Mouse (Mus musculus) MEL (cell line): ENCODE data around the gene Folr1.

Experiments
- CTCF ChIP-seq, 3 experiments: IDR thresholded peaks in 2 of 3; conservative IDR thresholded peaks in 1 of 3; 2 replicates each; pipeline ENCODE4 v1.5.1; 2011 to 2012; ENCODE audit warnings: low read length in 3 of 3, low read depth in 2 of 3, mild to moderate bottlenecking in 2 of 3, improper control_type of control experiment in 1 of 3, inconsistent platforms in 1 of 3, mixed read lengths in 1 of 3, moderate library complexity in 1 of 3; ENCODE audit not compliant: control insufficient read depth in 1 of 3, insufficient read depth in 1 of 3, poor library complexity in 1 of 3, severe bottlenecking in 1 of 3
- JUND ChIP-seq: IDR thresholded peaks from 2 replicates; pipeline ENCODE4 v1.6.1; 2011; ENCODE audit warnings: low read depth, mild to moderate bottlenecking, improper control_type of control experiment, low read length
- KAT2A ChIP-seq: conservative IDR thresholded peaks from 2 replicates; pipeline ENCODE4 v1.6.1; 2012; ENCODE audit warnings: low read depth, low read length, improper control_type of control experiment, inconsistent platforms
- MAX ChIP-seq: IDR thresholded peaks from 2 replicates; pipeline ENCODE4 v1.6.1; 2011; ENCODE audit warnings: low read length, improper control_type of control experiment
- NELFE ChIP-seq: IDR thresholded peaks from 2 replicates; pipeline ENCODE4 v1.6.1; 2011; ENCODE audit warnings: low read depth, low read length, improper control_type of control experiment
- POLR2AphosphoS2 ChIP-seq: IDR thresholded peaks from 2 replicates; pipeline ENCODE4 v1.6.1; 2011; ENCODE audit warnings: low read length, improper control_type of control experiment
- POLR2AphosphoS5 ChIP-seq: IDR thresholded peaks from 2 replicates; pipeline ENCODE4 v1.6.1; 2012; ENCODE audit warnings: low read depth, borderline replicate concordance, mild to moderate bottlenecking, inconsistent platforms, low read length, moderate library complexity, mixed read lengths
- TBP ChIP-seq: IDR thresholded peaks from 2 replicates; pipeline ENCODE4 v1.8.0; 2011; ENCODE audit warnings: low read depth, low read length, improper control_type of control experiment
- USF1 ChIP-seq: IDR thresholded peaks from 2 replicates; pipeline ENCODE4 v1.6.1; 2014; ENCODE audit warnings: low read depth, mild to moderate bottlenecking, inconsistent platforms, low read length, improper control_type of control experiment, moderate library complexity
- ZNF384 ChIP-seq: IDR thresholded peaks from 2 replicates; pipeline ENCODE4 v1.6.1; 2012; ENCODE audit warnings: low read depth, mild to moderate bottlenecking, inconsistent platforms, low read length, improper control_type of control experiment

GRCm38 (mm10) chr7:101906287-101906681, 35.7 kb upstream of the Folr1 start, which contains the start of gene Tomt:
- TF ChIP-seq CTCF (IDR thresholded peaks at IDR 0.05 in 2 of 3, conservative IDR thresholded peaks at IDR 0.05 in 1 of 3; ENCODE audit: control insufficient read depth in 1 of 3, insufficient read depth in 1 of 3, low read depth in 2 of 3, low read length in 3 of 3, poor library complexity in 1 of 3, severe bottlenecking in 1 of 3) (no peak), TBP (peak; percentile 10; the same call in 1 of the 2 replicates), MAX (no peak), POLR2AphosphoS2 (no peak), POLR2AphosphoS5 (no peak), USF1 (no peak), JUND (no peak), NELFE (no peak), ZNF384 (no peak), KAT2A (no peak)
